Mouse (Mus musculus): ENCODE results near the gene Trpv1.

- TF ChIP-seq POLR2A (IDR thresholded peaks at IDR 0.05; ENCODE audit: control insufficient read depth, low read depth, low read length) (no peak), CTCF (IDR thresholded peaks at IDR 0.05; ENCODE audit: control insufficient read depth, insufficient read depth, insufficient replicate concordance, low read depth, low read length) (no peak)
Observed at GRCm38 (mm10) chr11:73260457-73260856, 26.4 kb downstream of the Trpv1 start.
